Mouse (Mus musculus) MEL (cell line): ENCODE results near the gene Mrtfb. TPM values are rescaled to one million over a fixed set of nuclear protein-coding genes. Genes with fewer than 3 reads are reported as not detected.

Source experiments
- DNase-seq: peaks from one replicate; pipeline ENCODE4 v3.0.0; 2011; ENCODE audit warnings: low read depth, low spot score
- H3K27ac ChIP-seq: 2 replicates; pipeline ENCODE4 v1.5.1; 2012; ENCODE audit warnings: low read depth, mild to moderate bottlenecking, control low read depth, low read length, moderate library complexity; ENCODE audit not compliant: control insufficient read depth
- H3K27me3 ChIP-seq, 2 experiments: fragments of 150-350 bp in 1 of 2; sonication (generic) in 1 of 2; 2 replicates each; pipeline ENCODE4 v1.6.1; 2012; ENCODE audit warnings: low read length in 2 of 2, mild to moderate bottlenecking in 2 of 2, improper control_type of control experiment in 1 of 2, moderate library complexity in 1 of 2; ENCODE audit not compliant: insufficient read depth in 2 of 2, control insufficient read depth in 1 of 2
- H3K36me3 ChIP-seq, 2 experiments: 2 replicates each; pipeline ENCODE4 v1.6.1; 2012 to 2014; ENCODE audit warnings: low read length in 2 of 2, improper control_type of control experiment in 1 of 2, inconsistent platforms in 1 of 2, mild to moderate bottlenecking in 1 of 2; ENCODE audit not compliant: insufficient read depth in 2 of 2, control insufficient read depth in 1 of 2
- H3K4me1 ChIP-seq, 2 experiments: fragments of 150-350 bp in 1 of 2; sonication (generic) in 1 of 2; 2 replicates each; pipeline ENCODE4 v1.6.1; 2012; ENCODE audit warnings: low read length in 2 of 2, improper control_type of control experiment in 1 of 2, mild to moderate bottlenecking in 1 of 2; ENCODE audit not compliant: insufficient read depth in 2 of 2, control insufficient read depth in 1 of 2
- H3K4me3 ChIP-seq, 2 experiments: fragments of 150-350 bp in 1 of 2; sonication (generic) in 1 of 2; 2 replicates each; pipeline ENCODE4 v1.5.1; 2012; ENCODE audit warnings: low read depth in 2 of 2, low read length in 2 of 2, mild to moderate bottlenecking in 2 of 2, moderate library complexity in 2 of 2, control low read depth in 1 of 2, improper control_type of control experiment in 1 of 2; ENCODE audit not compliant: control insufficient read depth in 1 of 2, insufficient read depth in 1 of 2
- H3K79me2 ChIP-seq: 2 replicates; pipeline ENCODE4 v1.6.1; 2012; ENCODE audit warnings: mild to moderate bottlenecking, low read length, moderate library complexity; ENCODE audit not compliant: control insufficient read depth, poor library complexity, insufficient read depth
- H3K9ac ChIP-seq: 2 replicates; pipeline ENCODE4 v1.6.1; 2012; ENCODE audit warnings: low read depth, mild to moderate bottlenecking, control low read depth, low read length, moderate library complexity; ENCODE audit not compliant: control insufficient read depth, poor library complexity, severe bottlenecking
- H3K9me3 ChIP-seq: fragments of 150-350 bp; sonication (generic); replicated peaks from 2 replicates; pipeline ENCODE4 v1.6.1; 2012; ENCODE audit warnings: mild to moderate bottlenecking, low read length, improper control_type of control experiment, moderate library complexity; ENCODE audit not compliant: insufficient read depth
- CHD2 ChIP-seq: IDR thresholded peaks from 2 replicates; pipeline ENCODE4 v1.6.1; 2011; ENCODE audit warnings: low read length, improper control_type of control experiment
- CTCF ChIP-seq, 3 experiments: IDR thresholded peaks in 2 of 3; conservative IDR thresholded peaks in 1 of 3; 2 replicates each; pipeline ENCODE4 v1.5.1; 2011 to 2012; ENCODE audit warnings: low read length in 3 of 3, low read depth in 2 of 3, mild to moderate bottlenecking in 2 of 3, improper control_type of control experiment in 1 of 3, inconsistent platforms in 1 of 3, mixed read lengths in 1 of 3, moderate library complexity in 1 of 3; ENCODE audit not compliant: control insufficient read depth in 1 of 3, insufficient read depth in 1 of 3, poor library complexity in 1 of 3, severe bottlenecking in 1 of 3
- E2F4 ChIP-seq: IDR thresholded peaks from 2 replicates; pipeline ENCODE4 v1.6.1; 2011; ENCODE audit warnings: low read depth, low read length, improper control_type of control experiment, borderline replicate concordance
- ETS1 ChIP-seq: IDR thresholded peaks from 2 replicates; pipeline ENCODE4 v1.6.1; 2012; ENCODE audit warnings: low read depth, mild to moderate bottlenecking, inconsistent platforms, low read length, improper control_type of control experiment, moderate library complexity
- MAFK ChIP-seq: IDR thresholded peaks from 2 replicates; pipeline ENCODE4 v1.6.1; 2011; ENCODE audit warnings: low read depth, mild to moderate bottlenecking, low read length, improper control_type of control experiment, borderline replicate concordance
- MAX ChIP-seq: IDR thresholded peaks from 2 replicates; pipeline ENCODE4 v1.6.1; 2011; ENCODE audit warnings: low read length, improper control_type of control experiment
- MAZ ChIP-seq: IDR thresholded peaks from 2 replicates; pipeline ENCODE4 v1.6.1; 2012; ENCODE audit warnings: low read depth, mild to moderate bottlenecking, inconsistent platforms, low read length, improper control_type of control experiment
- MEF2A ChIP-seq: IDR thresholded peaks from 2 replicates; pipeline ENCODE4 v1.6.1; 2014; ENCODE audit warnings: low read depth, mild to moderate bottlenecking, inconsistent platforms, low read length, improper control_type of control experiment; ENCODE audit not compliant: poor library complexity, insufficient replicate concordance, severe bottlenecking; ENCODE audit errors: extremely low read depth
- MYB ChIP-seq: IDR thresholded peaks from 2 replicates; pipeline ENCODE4 v1.6.1; 2011; ENCODE audit warnings: mild to moderate bottlenecking, low read depth, low read length, improper control_type of control experiment
- POLR2AphosphoS2 ChIP-seq: IDR thresholded peaks from 2 replicates; pipeline ENCODE4 v1.6.1; 2011; ENCODE audit warnings: low read length, improper control_type of control experiment
- RCOR1 ChIP-seq: IDR thresholded peaks from 2 replicates; pipeline ENCODE4 v1.6.1; 2012; ENCODE audit warnings: low read depth, mild to moderate bottlenecking, inconsistent platforms, low read length, improper control_type of control experiment
- SIN3A ChIP-seq: IDR thresholded peaks from 2 replicates; pipeline ENCODE4 v1.6.1; 2012; ENCODE audit warnings: low read length, improper control_type of control experiment, inconsistent platforms
- TBP ChIP-seq: IDR thresholded peaks from 2 replicates; pipeline ENCODE4 v1.8.0; 2011; ENCODE audit warnings: low read depth, low read length, improper control_type of control experiment
- UBTF ChIP-seq: IDR thresholded peaks from 2 replicates; pipeline ENCODE4 v1.6.1; 2012; ENCODE audit warnings: low read depth, mild to moderate bottlenecking, inconsistent platforms, low read length, improper control_type of control experiment, moderate library complexity, borderline replicate concordance; ENCODE audit not compliant: insufficient read depth
- ZKSCAN1 ChIP-seq: IDR thresholded peaks from 2 replicates; pipeline ENCODE4 v1.6.1; 2012; ENCODE audit warnings: low read depth, mild to moderate bottlenecking, inconsistent platforms, low read length, improper control_type of control experiment, moderate library complexity
- ZMIZ1 ChIP-seq: IDR thresholded peaks from 2 replicates; pipeline ENCODE4 v1.6.1; 2012; ENCODE audit warnings: low read depth, mild to moderate bottlenecking, inconsistent platforms, low read length, improper control_type of control experiment, moderate library complexity
- polyA plus RNA-seq, 2 experiments: library from polyadenylated mRNA; stranded (reverse) in 1 of 2; unstranded in 1 of 2; fragments of >175 nt in 1 of 2; fragments of >200 nt in 1 of 2; gene quantifications; 2 replicates each; pipeline versions ENCODE4 v1.2.1 to v1.2.4; 2012; ENCODE audit warnings: low replicate concordance in 2 of 2, low read depth in 1 of 2; ENCODE audit not compliant: insufficient read length in 2 of 2, insufficient read depth in 1 of 2, missing spikeins in 1 of 2
- total RNA-seq: library from RNA; depleted of rRNA; stranded (reverse); fragments of 300-350 nt; gene quantifications from 2 replicates; pipeline ENCODE4 v1.2.3, GENCODE M21; 2012

Gene Mrtfb
- total and polyA plus RNA-seq, 3 experiments, result 2.7 to 6.6 TPM; not detected in 1

DNA sequence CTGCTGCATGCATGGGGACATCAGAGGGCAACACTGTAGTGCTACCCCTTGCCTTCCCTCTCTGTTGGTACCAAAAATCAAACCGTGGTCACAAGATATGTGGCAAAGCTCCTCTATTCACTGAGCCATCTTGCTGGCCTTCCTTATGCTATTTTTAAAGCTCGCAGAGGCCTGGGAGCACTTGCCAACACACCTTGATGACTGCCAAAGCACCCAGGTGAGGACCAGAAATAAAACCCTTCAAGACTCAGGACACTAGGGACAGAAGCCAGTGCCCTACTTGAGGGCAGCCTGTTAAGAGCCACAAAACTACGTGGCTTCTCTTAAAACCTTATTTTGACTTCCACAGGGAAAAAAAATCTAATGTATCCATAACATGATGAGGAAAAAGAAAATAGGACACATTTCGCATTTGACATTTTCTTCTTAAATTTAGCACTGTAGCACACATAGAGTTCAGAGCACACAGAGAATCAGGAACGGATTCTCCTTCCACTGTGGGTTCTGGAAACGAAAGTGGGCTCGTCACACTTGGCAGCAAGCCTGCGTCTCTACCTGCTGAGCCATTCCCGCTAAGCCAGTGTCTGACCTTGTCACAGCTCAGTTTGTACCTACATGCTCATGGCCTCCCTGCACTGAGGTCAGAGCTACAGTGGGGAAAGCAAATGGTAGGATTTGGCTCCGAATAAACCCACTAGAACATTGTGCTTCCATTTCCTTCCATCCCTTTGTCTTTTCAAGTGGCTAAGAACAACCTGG is 170.7 kb downstream of the Mrtfb start:
- no peak for TF ChIP-seq CHD2
- no peak for TF ChIP-seq MAZ
- TF ChIP-seq TBP, result no peak
- no peak for TF ChIP-seq CTCF (IDR thresholded peaks at IDR 0.05 in 2 of 3, conservative IDR thresholded peaks at IDR 0.05 in 1 of 3; ENCODE audit: control insufficient read depth in 1 of 3, insufficient read depth in 1 of 3, low read depth in 2 of 3, low read length in 3 of 3, poor library complexity in 1 of 3, severe bottlenecking in 1 of 3)
- no peak for TF ChIP-seq MAFK
- TF ChIP-seq SIN3A, result no peak
- no peak for TF ChIP-seq ZMIZ1
- TF ChIP-seq MEF2A, result no peak
- no peak for TF ChIP-seq ZKSCAN1
- TF ChIP-seq E2F4, result no peak
- TF ChIP-seq MAX, result no peak
- no peaks in the 10 kb centered on the region for H3K27me3 ChIP-seq
- peaks cover 0 to 22% of the 10 kb centered on the region in 2 experiments; a peak in 2 of 4 replicates for H3K36me3 ChIP-seq
- H3K4me3 ChIP-seq, result no peak overlapping the region
- no peaks in the 10 kb centered on the region for H3K9me3 ChIP-seq
- no peak for DNase-seq
- no peak overlapping the region for H3K9ac ChIP-seq
- H3K27ac ChIP-seq, result no peak overlapping the region
- no peaks in the 10 kb centered on the region for H3K79me2 ChIP-seq
- peaks cover 0 to 28% of the 10 kb centered on the region in 2 experiments; a peak in 3 of 4 replicates for H3K4me1 ChIP-seq

DNA sequence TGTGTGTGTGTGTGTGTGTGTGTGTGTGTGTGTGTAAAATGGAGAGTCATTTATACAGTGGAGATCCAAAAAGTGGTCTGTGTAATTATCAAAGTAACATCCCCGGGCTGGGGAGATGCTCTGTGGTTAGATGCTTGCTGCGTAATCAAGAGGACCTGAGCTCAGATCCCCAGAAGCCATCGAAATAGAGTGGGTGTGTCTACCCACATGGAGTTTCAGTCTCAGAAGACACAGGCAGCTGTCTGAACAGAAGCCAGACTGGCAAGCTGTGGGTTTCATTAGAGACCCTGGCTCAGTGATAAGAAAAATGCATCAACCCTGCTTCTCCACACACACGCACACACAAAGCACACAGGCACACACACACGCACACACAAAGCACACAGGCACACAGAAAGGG is 171.8 kb downstream of the Mrtfb start:
- Histone ChIP-seq H3K79me2 (no peaks in the 10 kb centered on the region), H3K9ac (no peak overlapping the region), H3K27ac (no peak overlapping the region), H3K27me3 (no peaks in the 10 kb centered on the region), H3K4me3 (no peak overlapping the region), H3K4me1 (peaks cover 0 to 24% of the 10 kb centered on the region in 2 experiments; a peak in 3 of 4 replicates), H3K9me3 (no peaks in the 10 kb centered on the region), H3K36me3 (peaks cover 0 to 14% of the 10 kb centered on the region in 2 experiments; a peak in 2 of 4 replicates)
- TF ChIP-seq MYB (no peak), ETS1 (0 out of 2 replicates have a peak, but pooled peaks have one; percentile 7)
- DNase-seq, result peak; percentile 61

DNA sequence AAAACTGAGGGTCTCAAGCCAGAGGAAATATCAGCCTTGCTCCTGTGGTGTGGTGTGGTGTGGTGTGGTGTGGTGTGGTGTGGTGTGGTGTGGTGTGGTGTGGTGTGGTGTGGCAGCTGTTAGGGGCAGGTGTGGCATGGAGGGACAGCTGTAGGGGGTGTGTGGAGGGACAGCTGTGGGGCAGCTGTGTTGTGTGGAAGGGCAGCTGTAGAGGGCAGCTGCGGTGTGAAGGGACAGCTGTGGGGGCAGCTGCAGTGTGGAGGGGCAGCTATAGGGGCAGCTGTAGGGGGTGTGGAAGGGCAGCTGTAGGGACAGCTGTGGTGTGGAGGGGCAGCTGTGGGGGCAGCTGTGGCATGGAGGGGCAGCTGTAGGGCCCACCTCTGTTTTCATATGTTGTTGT is 172.5 kb downstream of the Mrtfb start:
- H3K27ac ChIP-seq, result no peak overlapping the region
- H3K36me3 ChIP-seq, result peaks cover 0 to 9% of the 10 kb centered on the region in 2 experiments; a peak in 2 of 4 replicates
- no peak overlapping the region for H3K4me3 ChIP-seq
- TF ChIP-seq POLR2AphosphoS2 (no peak), UBTF (no peak), RCOR1 (no peak), MAFK (no peak), ZMIZ1 (no peak)
- TF ChIP-seq, all 39 proteins: peak for 0
- Histone ChIP-seq H3K4me1 (peaks cover 0 to 20% of the 10 kb centered on the region in 2 experiments; a peak in 3 of 4 replicates), H3K27me3 (no peaks in the 10 kb centered on the region), H3K79me2 (no peaks in the 10 kb centered on the region), H3K9me3 (no peaks in the 10 kb centered on the region), H3K9ac (no peak overlapping the region)
- DNase-seq, result no peak
